Mouse (Mus musculus) testis, adult 2 months (tissue): ENCODE results near the gene Gatc. TPM values are rescaled to one million over a fixed set of nuclear protein-coding genes. Genes with fewer than 3 reads are reported as not detected.
A peak's percentile ranks its signal among the peaks of the same experiment; 100 is the strongest.

Experiments
- H3K27ac ChIP-seq: fragments of 200-500 bp; 2 replicates; pipeline ENCODE4 v1.5.1; 2012; ENCODE audit warnings: low read depth, low read length; ENCODE audit not compliant: control insufficient read depth, insufficient read depth
- H3K27me3 ChIP-seq: fragments of 200-500 bp; 2 replicates; pipeline ENCODE4 v1.6.1; 2012; ENCODE audit warnings: mild to moderate bottlenecking, low read length, moderate library complexity; ENCODE audit not compliant: control insufficient read depth, insufficient read depth
- H3K36me3 ChIP-seq: fragments of 200-500 bp; 2 replicates; pipeline ENCODE4 v1.6.1; 2012; ENCODE audit warnings: mild to moderate bottlenecking, low read length; ENCODE audit not compliant: control insufficient read depth, insufficient read depth
- H3K4me1 ChIP-seq: fragments of 200-500 bp; 2 replicates; pipeline ENCODE4 v1.6.1; 2012; ENCODE audit warnings: low read length; ENCODE audit not compliant: control insufficient read depth, insufficient read depth
- H3K4me3 ChIP-seq: fragments of 200-500 bp; 2 replicates; pipeline ENCODE4 v1.5.1; 2012; ENCODE audit warnings: low read depth, mild to moderate bottlenecking, low read length, moderate library complexity, mixed read lengths; ENCODE audit not compliant: control insufficient read depth
- CTCF ChIP-seq: fragments of 200-500 bp; IDR thresholded peaks from 2 replicates; pipeline ENCODE4 v1.5.1; 2012; ENCODE audit warnings: low read depth, mild to moderate bottlenecking, inconsistent platforms, low read length, moderate library complexity; ENCODE audit not compliant: control insufficient read depth, insufficient read depth, insufficient replicate concordance
- POLR2A ChIP-seq: fragments of 200-500 bp; IDR thresholded peaks from 2 replicates; pipeline ENCODE4 v1.6.1; 2012; ENCODE audit warnings: low read depth, mild to moderate bottlenecking, inconsistent platforms, low read length, moderate library complexity; ENCODE audit not compliant: control insufficient read depth
- polyA plus RNA-seq: library from polyadenylated mRNA; depleted of rRNA; stranded (reverse); fragments of >200 nt; gene quantifications from 2 replicates; pipeline ENCODE4 v1.2.3, GENCODE M21; 2012; rRNA removed

Gatc gene
- polyA plus RNA-seq, 1 experiment: 16.0 TPM

DNA sequence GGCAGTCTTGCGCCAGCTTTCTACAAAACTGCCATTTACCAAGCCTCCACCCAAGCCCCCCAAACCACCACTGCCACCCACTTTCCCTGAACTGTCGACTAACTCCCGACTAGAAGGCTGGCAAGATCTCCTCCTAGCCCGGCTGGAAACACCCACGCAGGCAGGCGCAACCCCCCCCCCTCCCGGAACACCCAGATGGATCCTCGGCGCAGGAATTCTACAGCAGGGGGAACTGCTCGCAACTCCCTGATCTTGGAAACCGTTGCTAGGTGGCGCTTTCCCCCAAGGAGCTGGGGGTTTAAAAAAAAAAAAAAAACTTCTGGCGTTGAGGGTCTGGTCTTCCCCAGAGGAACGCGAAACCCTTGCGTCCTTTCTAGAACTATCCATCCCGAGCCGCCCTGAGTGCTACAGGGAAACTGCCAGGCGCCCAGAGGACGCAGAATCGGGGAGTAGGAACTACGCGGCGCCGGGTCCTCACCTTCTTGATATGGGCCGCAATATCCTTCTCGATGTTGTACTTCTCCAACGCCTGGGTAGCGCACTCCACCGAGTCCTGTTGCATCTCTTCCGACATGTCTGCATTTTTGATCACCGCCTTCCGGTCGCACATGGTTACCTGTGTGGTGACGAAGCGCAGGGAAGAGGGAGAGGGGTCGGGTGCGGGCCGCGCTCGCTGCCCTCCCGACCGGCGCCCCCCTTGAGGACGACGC lies 40.8 kb downstream of the Gatc start:
- H3K4me1 ChIP-seq: peaks cover 9% of the 10 kb centered on the region
- H3K4me3 ChIP-seq: peak overlapping the region; percentile 100
- no peaks in the 10 kb centered on the region for H3K27me3 ChIP-seq
- H3K27ac ChIP-seq: peak overlapping the region; percentile 97
- TF ChIP-seq CTCF (no peak), POLR2A (no peak)
- H3K36me3 ChIP-seq: peaks cover 8% of the 10 kb centered on the region

DNA sequence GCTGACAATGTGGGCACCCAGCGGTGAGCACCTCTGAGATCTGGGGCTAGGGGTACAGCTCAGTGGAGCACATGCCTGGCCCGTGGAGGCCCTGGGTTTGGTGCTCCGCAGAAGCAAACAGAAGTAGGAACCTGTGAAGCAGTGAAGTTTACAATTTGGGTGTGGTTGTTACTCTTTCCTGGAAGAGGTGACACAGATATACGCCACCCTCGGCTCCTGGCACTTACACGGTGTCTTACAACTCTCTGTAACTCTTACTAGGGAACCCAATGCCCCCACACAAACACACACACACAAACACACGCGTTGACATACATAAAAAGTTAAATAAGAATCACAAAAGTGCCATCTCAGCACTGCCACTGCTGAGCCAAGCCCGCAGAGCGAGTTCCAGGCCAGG lies 44.6 kb downstream of the Gatc start:
- no peak for TF ChIP-seq CTCF
- no peak for TF ChIP-seq POLR2A
- H3K27ac ChIP-seq: no peak overlapping the region
- H3K4me3 ChIP-seq: no peak overlapping the region
- H3K36me3 ChIP-seq: peaks cover 6% of the 10 kb centered on the region
- H3K27me3 ChIP-seq: no peaks in the 10 kb centered on the region
- peaks cover 5% of the 10 kb centered on the region for H3K4me1 ChIP-seq

DNA sequence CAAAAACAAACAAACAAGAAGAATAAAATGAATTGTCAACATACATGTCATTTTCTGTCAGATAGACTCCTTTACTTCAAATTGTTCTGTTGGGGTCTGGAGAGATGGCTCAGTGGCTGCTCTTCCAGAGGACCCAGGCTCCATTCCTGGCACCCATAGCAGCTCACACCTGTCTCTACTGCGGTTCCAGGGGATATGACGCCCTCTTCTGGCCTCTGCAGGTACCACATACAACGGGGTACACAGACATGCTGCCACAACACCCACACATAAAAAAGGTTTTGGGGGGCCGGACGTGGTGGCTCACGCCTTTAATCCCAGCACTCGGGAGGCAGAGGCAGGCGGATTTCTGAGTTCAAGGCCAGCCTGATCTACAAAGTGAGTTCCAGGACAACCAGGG lies 46.8 kb downstream of the Gatc start:
- no peak for TF ChIP-seq POLR2A
- TF ChIP-seq CTCF: 0 out of 2 replicates have a peak, but pooled peaks have one; percentile 23
- Histone ChIP-seq H3K27me3 (no peaks in the 10 kb centered on the region), H3K4me1 (no peaks in the 10 kb centered on the region; the same call in 1 of the 2 replicates), H3K4me3 (no peak overlapping the region), H3K27ac (no peak overlapping the region), H3K36me3 (peaks cover 5% of the 10 kb centered on the region)

DNA sequence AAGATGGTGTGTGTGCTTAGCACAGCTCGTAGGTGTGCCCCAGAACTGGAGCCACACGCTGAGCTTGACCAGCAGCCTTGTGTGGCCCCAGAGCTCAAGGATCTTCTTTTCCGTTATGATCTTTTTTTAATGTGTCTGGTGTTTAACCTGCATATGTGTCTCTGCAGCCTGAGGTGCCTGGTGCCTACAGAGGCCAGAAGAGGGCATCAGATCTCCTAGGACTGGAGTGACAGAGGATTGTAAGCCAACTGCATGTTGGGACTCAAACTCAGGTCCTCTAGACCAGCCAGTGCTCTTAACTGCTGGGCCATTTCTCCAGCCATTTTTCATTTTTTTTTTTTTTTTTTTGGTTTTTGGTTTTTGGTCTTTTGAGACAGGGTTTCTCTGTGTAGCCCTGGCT lies 56.2 kb downstream of the Gatc start:
- TF ChIP-seq CTCF (no peak), POLR2A (no peak)
- no peak overlapping the region for H3K4me3 ChIP-seq
- 0 out of 2 replicates have a peak, but pooled peaks cover 1% of the 10 kb centered on the region for H3K36me3 ChIP-seq
- H3K4me1 ChIP-seq: peaks cover 2% of the 10 kb centered on the region; the same call in 1 of the 2 replicates
- no peaks in the 10 kb centered on the region for H3K27me3 ChIP-seq
- no peak overlapping the region for H3K27ac ChIP-seq

Other genes with a start within 250 kb of the Gatc start
- not detected in 2 replicates for gene Gm10401, start 242.9 kb downstream of the Gatc start, polyA plus RNA-seq
- gene Acads, start 221.8 kb downstream of the Gatc start, polyA plus RNA-seq: 11.2 and 12.1 TPM in 2 replicates
- 15.7 and 21.1 TPM in 2 replicates for gene Unc119b, start 206.2 kb downstream of the Gatc start, polyA plus RNA-seq
- 85.1 and 115 TPM in 2 replicates for gene Mlec, start 183.0 kb downstream of the Gatc start, polyA plus RNA-seq
- 7.2 and 9.1 TPM in 2 replicates for gene Cabp1, start 146.8 kb downstream of the Gatc start, polyA plus RNA-seq
- 15.5 and 16.2 TPM in 2 replicates for gene Pop5, start 105.3 kb downstream of the Gatc start, polyA plus RNA-seq
- gene Rnf10, start 68.3 kb downstream of the Gatc start, polyA plus RNA-seq: 240 and 247 TPM in 2 replicates
- 12.2 and 14.0 TPM in 2 replicates for gene Coq5, start 61.5 kb downstream of the Gatc start, polyA plus RNA-seq
- 559 and 571 TPM in 2 replicates for gene Dynll1, start 40.2 kb downstream of the Gatc start, polyA plus RNA-seq
- 43.9 and 45.5 TPM in 2 replicates for gene Srsf9, start 14.0 kb downstream of the Gatc start, polyA plus RNA-seq
- 7.6 and 8.0 TPM in 2 replicates for gene Triap1, start within 50 bp of the Gatc start, polyA plus RNA-seq
- 619 and 765 TPM in 2 replicates for gene Cox6a1, start 7.8 kb upstream of the Gatc start, polyA plus RNA-seq
- gene Msi1, start 88.4 kb upstream of the Gatc start, polyA plus RNA-seq: 61.9 and 63.9 TPM in 2 replicates
- 0.64 and 0.87 TPM in 2 replicates for gene Pla2g1b, start 125.1 kb upstream of the Gatc start, polyA plus RNA-seq
- gene Sirt4, start 143.5 kb upstream of the Gatc start, polyA plus RNA-seq: 34.6 and 38.4 TPM in 2 replicates
- gene Pxn, start 165.5 kb upstream of the Gatc start, polyA plus RNA-seq: 81.6 and 82.6 TPM in 2 replicates
- 1,431 and 1,500 TPM in 2 replicates for gene Rplp0, start 218.3 kb upstream of the Gatc start, polyA plus RNA-seq
- 67.7 and 77.1 TPM in 2 replicates for gene Gcn1l1, start 224.1 kb upstream of the Gatc start, polyA plus RNA-seq